Mouse (Mus musculus): ENCODE measurements around the gene Olfr1367. TPM values are rescaled to one million over a fixed set of nuclear protein-coding genes. Genes with fewer than 3 reads are reported as not detected.

Gene Olfr1367
- total RNA-seq (2021), result not detected
- long read RNA-seq, experiment 1, result 0 reads
- long read RNA-seq, experiment 2, result 0 reads

- no peak for DNase-seq
Observed at GRCm38 (mm10) chr13:21346610-21347009, at the start of gene Olfr1367. Gene Olfr1367 (plus strand): TSS chr13:21346910.

GRCm38 (mm10) chr13:21298557-21298956, 48.2 kb upstream of the Olfr1367 start:
- DNase-seq, result no peak

GRCm38 (mm10) chr13:21304483-21305066, 42.1 kb upstream of the Olfr1367 start:
- DNase-seq, result no peak

GRCm38 (mm10) chr13:21309788-21310187, 36.9 kb upstream of the Olfr1367 start:
- DNase-seq, result no peak

- no peak for DNase-seq
Observed at GRCm38 (mm10) chr13:21311926-21312325, 34.8 kb upstream of the Olfr1367 start, which contains the start of gene Gpx6. Gene Gpx6 (plus strand): TSS chr13:21312125.

- no peak for DNase-seq
Observed at GRCm38 (mm10) chr13:21312854-21313253, 33.9 kb upstream of the Olfr1367 start.

GRCm38 (mm10) chr13:21313903-21314302, 32.8 kb upstream of the Olfr1367 start:
- DNase-seq, result no peak

GRCm38 (mm10) chr13:21320262-21320661, 26.4 kb upstream of the Olfr1367 start:
- DNase-seq, result no peak

- peak; percentile 5 for DNase-seq
Observed at GRCm38 (mm10) chr13:21321890-21322494, 24.7 kb upstream of the Olfr1367 start.

GRCm38 (mm10) chr13:21322509-21323375, 24.0 kb upstream of the Olfr1367 start:
- peak; percentile 15 for DNase-seq

- no peak for DNase-seq
Observed at GRCm38 (mm10) chr13:21323405-21323804, 23.3 kb upstream of the Olfr1367 start.

GRCm38 (mm10) chr13:21326191-21326590, 20.5 kb upstream of the Olfr1367 start:
- DNase-seq, result no peak

- peak; percentile 90 for DNase-seq
Observed at GRCm38 (mm10) chr13:21326657-21327211, 20.0 kb upstream of the Olfr1367 start.

GRCm38 (mm10) chr13:21327424-21327823, 19.3 kb upstream of the Olfr1367 start:
- peak; percentile 6 for DNase-seq

- no peak for DNase-seq
Observed at GRCm38 (mm10) chr13:21350593-21350992, 3.9 kb downstream of the Olfr1367 start.

GRCm38 (mm10) chr13:21362621-21363248, 16.0 kb downstream of the Olfr1367 start, which contains the start of gene Zscan12:
Gene Zscan12 (plus strand): TSS chr13:21362820.
- DNase-seq, result peak; percentile 93

GRCm38 (mm10) chr13:21363719-21364118, 17.0 kb downstream of the Olfr1367 start:
- peak; percentile 18 for DNase-seq

- DNase-seq, result no peak
Observed at GRCm38 (mm10) chr13:21366635-21367034, 19.9 kb downstream of the Olfr1367 start.

- DNase-seq, result no peak
Observed at GRCm38 (mm10) chr13:21372700-21373099, 26.0 kb downstream of the Olfr1367 start.

- no peak for DNase-seq
Observed at GRCm38 (mm10) chr13:21377773-21378172, 31.1 kb downstream of the Olfr1367 start.

GRCm38 (mm10) chr13:21395211-21395610, 48.5 kb downstream of the Olfr1367 start:
- peak; percentile 35 for DNase-seq

GRCm38 (mm10) chr13:21395623-21396022, 48.9 kb downstream of the Olfr1367 start:
- DNase-seq, result no peak

All from adrenal gland, postnatal 10 days (tissue).